Mouse (Mus musculus) E14TG2a.4 (cell line): ENCODE data around the gene Pmvk.

Experiments
- CTCF ChIP-seq: conservative IDR thresholded peaks from 2 replicates; pipeline ENCODE4 v1.5.1; 2014; ENCODE audit warnings: low read length
- POU5F1 ChIP-seq: IDR thresholded peaks from 2 replicates; pipeline ENCODE4 v1.6.1; 2014; ENCODE audit warnings: low read length, borderline replicate concordance

DNA sequence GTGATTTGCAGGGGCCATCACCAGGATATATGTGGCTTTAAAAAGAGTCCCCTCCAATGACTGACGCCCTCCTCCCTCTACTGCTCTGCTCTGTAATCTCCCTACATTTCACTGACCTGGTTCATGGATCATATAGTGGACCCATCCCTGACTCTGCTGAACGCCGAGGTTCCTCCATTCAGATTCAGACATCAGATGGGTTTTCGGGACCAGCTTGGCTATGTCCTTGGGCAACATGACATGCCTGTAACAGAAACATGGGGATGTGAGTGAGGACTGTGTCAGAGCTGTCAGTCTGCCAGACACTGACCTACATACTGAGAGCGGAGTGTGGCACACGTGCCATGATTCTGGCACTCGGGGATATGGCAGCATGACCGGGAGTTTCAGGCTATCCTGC is 38.2 kb upstream of the Pmvk start:
- TF ChIP-seq CTCF, result no peak
- TF ChIP-seq POU5F1, result no peak
